Mouse (Mus musculus) 416B (cell line): ENCODE measurements at regions not wholly inside any gene's neighbourhood (a gene's known extent, or its start where the extent isn't known, plus 50 kb on each side); places are given as distances from the start of the nearest gene placed in this dataset.

Experiments
- DNase-seq: peaks from one replicate; pipeline ENCODE4 v3.0.0; 2011; ENCODE audit warnings: low read depth

- DNase-seq, result no peak
Observed at GRCm38 (mm10) chr1:92340644-92341043, 133.0 kb downstream of the Ndufa10 start.

GRCm38 (mm10) chr1:92338589-92338988 is 135.1 kb downstream of the Ndufa10 start:
- DNase-seq, result peak; percentile 8

- DNase-seq, result no peak
Observed at GRCm38 (mm10) chr1:92337450-92337849, 136.2 kb downstream of the Ndufa10 start.

GRCm38 (mm10) chr1:92332248-92332584 is 136.7 kb upstream of the Hdac4 start:
- no peak for DNase-seq

- DNase-seq, result peak; percentile 39
Observed at GRCm38 (mm10) chr1:92331559-92332247, 136.2 kb upstream of the Hdac4 start.

GRCm38 (mm10) chr1:92330181-92330580 is 134.7 kb upstream of the Hdac4 start:
- no peak for DNase-seq

- no peak for DNase-seq
Observed at GRCm38 (mm10) chr1:92329491-92329890, 134.0 kb upstream of the Hdac4 start.

GRCm38 (mm10) chr1:92327141-92327540 is 131.6 kb upstream of the Hdac4 start:
- no peak for DNase-seq

GRCm38 (mm10) chr1:92325281-92325680 is 129.8 kb upstream of the Hdac4 start:
- DNase-seq, result no peak

- DNase-seq, result no peak
Observed at GRCm38 (mm10) chr1:92324091-92324950, 128.8 kb upstream of the Hdac4 start.

GRCm38 (mm10) chr1:92317131-92317530 is 121.6 kb upstream of the Hdac4 start:
- DNase-seq, result no peak

- no peak for DNase-seq
Observed at GRCm38 (mm10) chr1:92316191-92316723, 120.8 kb upstream of the Hdac4 start.

- no peak for DNase-seq
Observed at GRCm38 (mm10) chr1:92313001-92313597, 117.6 kb upstream of the Hdac4 start.

- no peak for DNase-seq
Observed at GRCm38 (mm10) chr1:92309883-92310282, 114.4 kb upstream of the Hdac4 start.

GRCm38 (mm10) chr1:92309381-92309780 is 113.9 kb upstream of the Hdac4 start:
- no peak for DNase-seq

GRCm38 (mm10) chr1:92308537-92308936 is 113.0 kb upstream of the Hdac4 start:
- DNase-seq, result no peak

- DNase-seq, result no peak
Observed at GRCm38 (mm10) chr1:92306042-92306441, 110.5 kb upstream of the Hdac4 start.

- DNase-seq, result no peak
Observed at GRCm38 (mm10) chr1:92299041-92299440, 103.5 kb upstream of the Hdac4 start.

- no peak for DNase-seq
Observed at GRCm38 (mm10) chr1:92292681-92293380, 97.3 kb upstream of the Hdac4 start.

- DNase-seq, result no peak
Observed at GRCm38 (mm10) chr1:92286966-92287342, 91.5 kb upstream of the Hdac4 start.

- DNase-seq, result no peak
Observed at GRCm38 (mm10) chr1:92286013-92286965, 90.8 kb upstream of the Hdac4 start.
